Mouse (Mus musculus) ovary, adult 18-20 months (tissue): ENCODE measurements around the gene Fbxo3.
"Not testable (repeated sequence)": the region's sequence is repeated elsewhere in the genome, so short reads cannot be mapped to it uniquely, and the experiment has no call there.

ENCODE experiments used
- DNase-seq: peaks from one replicate; pipeline ENCODE4 v3.0.0; 2022; ENCODE audit warnings: low spot score, mixed read lengths

Gene Fbxo3

GRCm38 (mm10) chr2:104096256-104096655 is 68.7 kb downstream of the Fbxo3 start:
- no peak for DNase-seq

- DNase-seq: not testable (repeated sequence)
Measured at GRCm38 (mm10) chr2:104096796-104097195, 69.3 kb downstream of the Fbxo3 start.

- DNase-seq: not testable (repeated sequence)
Measured at GRCm38 (mm10) chr2:104097396-104097795, 69.9 kb downstream of the Fbxo3 start.

- DNase-seq: no peak
Measured at GRCm38 (mm10) chr2:104098529-104099230, 71.2 kb downstream of the Fbxo3 start.

- no peak for DNase-seq
Measured at GRCm38 (mm10) chr2:104099231-104099585, 71.7 kb downstream of the Fbxo3 start.

- DNase-seq: no peak
Measured at GRCm38 (mm10) chr2:104099946-104100345, 72.4 kb downstream of the Fbxo3 start.

GRCm38 (mm10) chr2:104104800-104105199 is 77.3 kb downstream of the Fbxo3 start:
- no peak for DNase-seq

GRCm38 (mm10) chr2:104109021-104109420 is 81.5 kb downstream of the Fbxo3 start:
- DNase-seq: not testable (repeated sequence)

- no peak for DNase-seq
Measured at GRCm38 (mm10) chr2:104109528-104109927, 82.0 kb downstream of the Fbxo3 start.

GRCm38 (mm10) chr2:104110031-104110430 is 82.5 kb downstream of the Fbxo3 start:
- DNase-seq: no peak

- not testable (repeated sequence) for DNase-seq
Measured at GRCm38 (mm10) chr2:104111170-104111797, 83.8 kb downstream of the Fbxo3 start.
